Mouse (Mus musculus) neutrophil, adult 5-6 weeks (primary cell): Measurements from ENCODE around the gene Sel1l3. TPM values are rescaled to one million over a fixed set of nuclear protein-coding genes. Genes with fewer than 3 reads are reported as not detected.

Experiments
- ATAC-seq: fragments of 151-379, 151-347 bp; 2 replicates; pipeline ENCODE4 v1.8.0; 2017; ENCODE audit warnings: mild to moderate bottlenecking, moderate TSS enrichment; ENCODE audit not compliant: insufficient number of reproducible peaks, poor library complexity, low FRiP score, severe bottlenecking; ENCODE audit errors: extremely low read depth
- total RNA-seq: library from RNA; stranded (forward); fragments of 200-1000 nt; gene quantifications from 2 replicates; pipeline ENCODE4 v1.2.3, GENCODE M21; 2017

Gene Sel1l3
- total RNA-seq, 1 experiment from 2014 or later = 0.23 TPM

DNA sequence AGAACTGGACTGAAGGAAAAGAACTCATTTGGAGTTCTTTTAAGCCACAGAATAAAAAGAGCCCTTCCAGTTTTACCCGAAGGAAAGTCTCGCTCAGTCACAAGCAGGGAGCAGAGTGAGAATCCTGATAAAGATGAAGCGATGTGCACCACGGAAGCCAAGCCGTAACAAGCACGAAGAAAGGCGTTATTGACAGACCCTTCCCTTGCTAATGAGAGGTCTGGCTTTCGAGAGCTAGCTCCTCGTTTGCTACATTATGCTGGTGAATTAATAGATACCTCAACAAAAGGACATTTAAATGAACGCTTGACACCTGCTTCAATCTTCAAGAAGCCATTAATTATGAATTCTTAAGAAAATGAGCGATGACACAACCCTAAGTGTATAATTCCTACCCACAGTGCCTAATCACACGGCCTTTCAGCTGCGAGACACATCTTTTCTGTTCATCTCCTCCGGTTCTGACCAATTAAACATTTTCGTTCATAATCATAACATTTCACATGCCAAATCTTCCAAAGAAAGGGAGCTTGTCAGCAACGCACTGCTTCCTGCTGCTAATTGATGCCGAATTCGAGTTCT is 62.3 kb downstream of the Sel1l3 start:
- ATAC-seq = no peak

DNA sequence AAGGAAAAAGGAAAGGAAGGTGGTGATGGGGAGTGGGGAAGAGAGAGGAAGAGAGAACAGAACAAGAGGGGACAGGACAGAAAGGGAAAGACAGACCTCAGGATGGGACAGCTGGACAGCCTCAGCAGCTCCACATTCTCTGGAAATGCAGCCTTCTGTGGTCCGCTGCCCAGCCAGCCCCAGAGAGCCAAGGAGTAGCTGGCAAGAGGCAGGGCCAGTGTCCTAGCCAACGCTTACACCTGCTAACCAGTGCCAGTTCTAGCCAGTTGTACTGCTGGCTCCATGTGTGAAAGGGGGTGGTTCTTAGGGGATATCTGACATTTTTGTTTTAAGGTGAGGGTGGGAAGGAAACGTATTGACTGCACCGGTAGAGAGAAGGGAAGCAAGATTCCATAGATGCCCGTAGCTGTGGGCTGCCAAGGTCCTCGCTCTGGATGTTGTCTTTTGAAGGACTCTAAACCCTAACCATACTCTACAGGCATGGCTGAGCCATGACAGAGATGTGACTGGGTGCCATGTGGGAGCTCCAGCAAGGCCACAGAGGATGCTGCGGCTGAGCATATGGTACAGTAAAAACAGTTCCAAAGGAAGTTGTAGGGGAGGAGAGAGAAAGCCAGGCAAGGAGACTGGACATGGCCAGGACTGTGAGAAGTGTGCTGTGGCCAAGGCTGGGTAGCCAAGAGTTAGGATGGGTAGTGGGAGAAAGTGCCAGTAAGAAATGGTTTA is 64.6 kb downstream of the Sel1l3 start:
- ATAC-seq = no peak

DNA sequence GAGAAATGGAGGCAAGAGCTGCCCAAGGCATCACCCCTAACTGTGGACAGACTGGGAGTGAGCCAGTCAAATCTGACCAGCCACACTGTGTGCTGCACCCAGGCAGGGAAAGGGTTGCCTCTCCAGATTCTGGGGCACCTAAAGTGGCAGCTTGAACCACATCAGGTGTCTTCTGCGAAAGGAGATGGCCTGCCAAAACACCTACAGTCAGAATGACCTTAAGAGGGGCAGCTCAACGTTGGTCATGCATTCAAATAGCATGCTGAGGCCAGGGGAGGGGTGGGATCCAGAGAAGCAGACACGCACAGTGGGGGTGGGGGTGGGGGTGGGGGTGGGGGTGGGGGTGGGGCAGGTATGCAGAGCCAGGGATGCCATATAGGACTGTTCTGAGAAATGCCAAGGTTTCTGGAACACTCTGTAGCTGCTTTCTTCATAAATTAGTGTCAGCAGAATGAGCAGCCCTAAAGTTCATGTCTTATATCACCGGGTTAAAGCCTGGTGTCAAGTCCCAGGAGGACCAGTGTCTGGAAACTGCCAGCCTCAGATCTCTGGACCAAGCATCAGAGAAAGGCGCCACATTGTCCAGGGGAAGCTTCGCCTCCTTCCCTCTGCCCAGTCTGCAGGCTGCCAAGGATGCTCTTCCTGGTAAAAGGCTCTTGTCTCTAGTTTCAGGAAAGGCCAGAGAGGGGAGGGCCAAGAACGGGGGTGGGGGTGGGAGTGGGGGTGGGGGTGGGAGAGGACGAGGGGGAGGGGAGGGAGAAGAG is 65.4 kb downstream of the Sel1l3 start:
- ATAC-seq = no peak

GRCm38 (mm10) chr5:53147418-53147817 is 66.3 kb downstream of the Sel1l3 start:
- ATAC-seq = no peak

- no peak for ATAC-seq
Measured at GRCm38 (mm10) chr5:53146684-53147061, 67.1 kb downstream of the Sel1l3 start.

GRCm38 (mm10) chr5:53146049-53146683 is 67.6 kb downstream of the Sel1l3 start:
- ATAC-seq = no peak

GRCm38 (mm10) chr5:53142587-53142986 is 71.1 kb downstream of the Sel1l3 start:
- ATAC-seq = 0 out of 2 replicates have a peak, but pooled peaks have one; percentile 14

GRCm38 (mm10) chr5:53140158-53140927 is 73.4 kb downstream of the Sel1l3 start:
- no peak for ATAC-seq

DNA sequence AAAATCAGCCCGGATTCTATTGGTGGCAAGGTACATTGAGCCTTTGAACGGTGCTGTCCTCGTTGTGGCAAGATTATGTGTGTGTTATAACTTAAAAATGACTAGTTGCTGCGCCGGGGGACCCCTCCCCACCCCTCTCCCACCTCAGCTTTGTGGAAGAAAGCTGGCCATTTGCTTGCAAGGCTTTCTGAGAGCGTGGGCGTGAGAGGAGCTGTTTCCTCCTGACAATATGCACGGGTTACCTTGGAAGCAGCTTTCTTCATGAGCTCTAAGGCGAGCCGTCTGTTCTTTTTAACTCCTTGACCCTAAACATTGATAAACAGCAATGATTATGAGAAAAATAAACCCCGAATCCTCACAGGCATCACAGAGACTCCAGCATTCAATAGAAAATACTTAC is 74.2 kb downstream of the Sel1l3 start:
- ATAC-seq = no peak

DNA sequence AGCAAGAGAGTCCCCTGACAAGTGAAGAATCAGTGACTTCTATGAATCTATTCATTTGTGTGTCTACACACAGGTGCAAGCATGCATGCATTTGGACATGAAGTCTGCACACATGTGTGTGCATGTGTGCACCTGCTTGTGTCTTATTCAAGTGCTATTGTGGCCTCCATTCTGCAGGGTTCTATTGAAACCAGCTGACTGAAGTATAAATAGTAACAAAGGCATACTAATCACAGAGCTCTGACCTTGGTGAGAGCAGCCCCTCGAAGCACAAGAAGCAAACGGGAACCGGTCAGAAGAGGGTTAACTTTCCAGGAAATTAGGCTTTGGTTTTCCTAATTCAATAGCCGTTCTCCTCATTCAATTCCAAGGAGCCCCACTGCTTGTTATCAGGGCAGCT is 74.6 kb downstream of the Sel1l3 start:
- no peak for ATAC-seq

DNA sequence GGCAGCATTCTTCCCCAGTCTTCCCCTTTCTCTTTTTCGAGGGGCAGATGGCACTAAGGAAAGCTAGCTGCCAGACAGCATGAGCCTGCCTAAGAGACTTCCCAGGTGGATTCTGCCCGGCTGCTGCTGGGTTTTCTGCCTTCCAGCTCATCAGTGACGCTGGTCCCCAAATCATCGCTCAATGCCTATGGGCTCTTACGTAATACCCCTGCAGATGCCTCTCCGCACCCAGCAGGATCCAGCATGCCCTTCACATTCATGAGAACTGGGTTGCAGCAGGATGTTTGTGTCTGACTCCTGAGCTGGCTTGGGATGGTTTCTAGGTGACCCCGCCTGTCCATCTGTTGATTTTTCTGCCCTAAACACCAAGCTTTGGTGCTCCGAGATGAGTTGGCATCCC is 75.7 kb downstream of the Sel1l3 start:
- no peak for ATAC-seq

- no peak for ATAC-seq
Measured at GRCm38 (mm10) chr5:53135984-53136383, 77.7 kb downstream of the Sel1l3 start.

GRCm38 (mm10) chr5:53134003-53134402 is 79.7 kb downstream of the Sel1l3 start:
- ATAC-seq = no peak

GRCm38 (mm10) chr5:53124701-53125100 is 89.0 kb downstream of the Sel1l3 start:
- no peak for ATAC-seq

- ATAC-seq = no peak
Measured at GRCm38 (mm10) chr5:53123525-53124286, 90.0 kb downstream of the Sel1l3 start.

DNA sequence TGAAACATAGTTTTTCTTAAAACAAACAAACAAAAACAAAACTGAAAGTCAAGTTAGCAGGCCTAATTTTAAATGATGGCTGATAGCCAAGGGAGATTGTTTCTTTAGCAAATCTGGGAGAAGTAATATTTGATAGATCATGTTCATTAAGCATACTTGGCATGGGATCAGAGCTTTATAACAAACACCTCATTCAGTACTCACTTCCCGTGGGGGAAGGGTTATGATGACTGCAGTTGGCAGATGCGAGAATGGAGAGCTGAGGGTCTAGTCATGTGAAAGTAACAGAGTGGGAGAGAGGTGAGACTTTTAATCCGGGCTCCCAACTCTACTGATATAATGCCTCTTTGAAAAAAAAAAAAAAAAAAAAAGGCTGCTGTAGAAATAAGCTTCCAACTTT is 94.0 kb downstream of the Sel1l3 start:
- ATAC-seq = no peak

GRCm38 (mm10) chr5:53118212-53118611 is 95.5 kb downstream of the Sel1l3 start:
- no peak for ATAC-seq

GRCm38 (mm10) chr5:53114616-53115267 is 99.0 kb downstream of the Sel1l3 start:
- ATAC-seq = no peak
